Mouse (Mus musculus): ENCODE measurements at regions not wholly inside any gene's neighbourhood (a gene's known extent, or its start where the extent isn't known, plus 50 kb on each side); places are given as distances from the start of the nearest gene placed in this dataset.

GRCm38 (mm10) chr10:29803915-29804545, 268.4 kb upstream of the Rspo3 start:
- peak; percentile 65 for TF ChIP-seq CTCF (conservative IDR thresholded peaks at IDR 0.05; ENCODE audit: low read length)
- no peak for TF ChIP-seq POU5F1 (IDR thresholded peaks at IDR 0.05; ENCODE audit: borderline replicate concordance, low read length)
- TF ChIP-seq NANOG (IDR thresholded peaks at IDR 0.05; ENCODE audit: borderline replicate concordance, low read length), result no peak

All from E14TG2a.4 (cell line).